Mouse (Mus musculus): ENCODE results near the gene Rbm4.

Rbm4 gene

GRCm38 (mm10) chr19:4799083-4799482 lies 5.4 kb upstream of the Rbm4 start:
- in situ Hi-C loops (cut with MboI; ENCODE audit: unreplicated experiment in 2 of 2) = no loop called here

GRCm38 (mm10) chr19:4797846-4798245 lies 4.1 kb upstream of the Rbm4 start:
- in situ Hi-C loops (cut with MboI; ENCODE audit: unreplicated experiment in 2 of 2) = no loop called here

GRCm38 (mm10) chr19:4795929-4796328 lies 2.2 kb upstream of the Rbm4 start:
- in situ Hi-C loops (cut with MboI; ENCODE audit: unreplicated experiment in 2 of 2) = no loop called here

GRCm38 (mm10) chr19:4793281-4793830 lies 345 bp downstream of the Rbm4 start:
- in situ Hi-C loops (cut with MboI; ENCODE audit: unreplicated experiment in 2 of 2) = no loop called here

GRCm38 (mm10) chr19:4786313-4786712 lies 7.4 kb downstream of the Rbm4 start:
- in situ Hi-C loops (cut with MboI; ENCODE audit: unreplicated experiment in 2 of 2) = no loop called here

- in situ Hi-C loops (cut with MboI; ENCODE audit: unreplicated experiment in 2 of 2) = no loop called here
Observed at GRCm38 (mm10) chr19:4785206-4785605, 8.5 kb downstream of the Rbm4 start.

GRCm38 (mm10) chr19:4782891-4783290 lies 10.8 kb downstream of the Rbm4 start:
- in situ Hi-C loops (cut with MboI; ENCODE audit: unreplicated experiment in 2 of 2) = no loop called here

GRCm38 (mm10) chr19:4772785-4773184 lies 20.9 kb downstream of the Rbm4 start:
- in situ Hi-C loops (cut with MboI; ENCODE audit: unreplicated experiment in 2 of 2) = no loop called here

GRCm38 (mm10) chr19:4767507-4768148 lies 26.1 kb downstream of the Rbm4 start:
- in situ Hi-C loops (cut with MboI; ENCODE audit: unreplicated experiment in 2 of 2) = no loop called here

- in situ Hi-C loops (cut with MboI; ENCODE audit: unreplicated experiment in 2 of 2) = loop anchor here in 1 of 2 experiments (5.0 kb wide), 1 partner anchor 44 kb away; no protein-coding TSS in a partner anchor
Observed at GRCm38 (mm10) chr19:4762876-4763275, 30.8 kb downstream of the Rbm4 start.

- in situ Hi-C loops (cut with MboI; ENCODE audit: unreplicated experiment in 2 of 2) = loop anchor here in 1 of 2 experiments (5.0 kb wide), 1 partner anchor 47 kb away; no protein-coding TSS in a partner anchor
Observed at GRCm38 (mm10) chr19:4760544-4760943, 33.2 kb downstream of the Rbm4 start.

GRCm38 (mm10) chr19:4756921-4757320 lies 36.8 kb downstream of the Rbm4 start:
- in situ Hi-C loops (cut with MboI; ENCODE audit: unreplicated experiment in 2 of 2) = loop anchor here (5.0 to 10.0 kb wide), 3 partner anchors 150 to 245 kb away; partner anchors contain the start of genes Bbs1 (in 1 of the 2) and Mrpl11 (in 1 of the 2)

- in situ Hi-C loops (cut with MboI; ENCODE audit: unreplicated experiment in 2 of 2) = loop anchor here (5.0 to 10.0 kb wide), 3 partner anchors 151 to 246 kb away; partner anchors contain the start of genes Bbs1 (in 1 of the 2) and Mrpl11 (in 1 of the 2)
Observed at GRCm38 (mm10) chr19:4756193-4756911, 37.3 kb downstream of the Rbm4 start, which contains the start of gene Rbm4b. Gene Rbm4b (plus strand): TSS chr19:4756497.

- in situ Hi-C loops (cut with MboI; ENCODE audit: unreplicated experiment in 2 of 2) = loop anchor here (5.0 to 10.0 kb wide), 3 partner anchors 152 to 247 kb away; partner anchors contain the start of genes Bbs1 (in 1 of the 2) and Mrpl11 (in 1 of the 2)
Observed at GRCm38 (mm10) chr19:4755565-4756192, 38.0 kb downstream of the Rbm4 start.

GRCm38 (mm10) chr19:4749975-4750374 lies 43.7 kb downstream of the Rbm4 start:
- in situ Hi-C loops (cut with MboI; ENCODE audit: unreplicated experiment in 2 of 2) = loop anchor here in 1 of 2 experiments (10.0 kb wide), 1 partner anchor 215 kb away; the partner anchor contains the start of gene Mrpl11

GRCm38 (mm10) chr19:4748493-4748892 lies 45.2 kb downstream of the Rbm4 start:
- in situ Hi-C loops (cut with MboI; ENCODE audit: unreplicated experiment in 2 of 2) = no loop called here

- in situ Hi-C loops (cut with MboI; ENCODE audit: unreplicated experiment in 2 of 2) = no loop called here
Observed at GRCm38 (mm10) chr19:4747631-4748312, 45.9 kb downstream of the Rbm4 start.

GRCm38 (mm10) chr19:4746611-4747010 lies 47.1 kb downstream of the Rbm4 start:
- in situ Hi-C loops (cut with MboI; ENCODE audit: unreplicated experiment in 2 of 2) = no loop called here

GRCm38 (mm10) chr19:4745681-4746080 lies 48.0 kb downstream of the Rbm4 start:
- in situ Hi-C loops (cut with MboI; ENCODE audit: unreplicated experiment in 2 of 2) = no loop called here

- in situ Hi-C loops (cut with MboI; ENCODE audit: unreplicated experiment in 2 of 2) = no loop called here
Observed at GRCm38 (mm10) chr19:4745057-4745456, 48.6 kb downstream of the Rbm4 start.
